Mouse (Mus musculus): ENCODE data around the gene Gm5426.
A peak's percentile ranks its signal among the peaks of the same experiment; 100 is the strongest.
"Not testable (repeated sequence)": the region's sequence is repeated elsewhere in the genome, so short reads cannot be mapped to it uniquely, and the experiment has no call there.

The Gm5426 gene

DNA sequence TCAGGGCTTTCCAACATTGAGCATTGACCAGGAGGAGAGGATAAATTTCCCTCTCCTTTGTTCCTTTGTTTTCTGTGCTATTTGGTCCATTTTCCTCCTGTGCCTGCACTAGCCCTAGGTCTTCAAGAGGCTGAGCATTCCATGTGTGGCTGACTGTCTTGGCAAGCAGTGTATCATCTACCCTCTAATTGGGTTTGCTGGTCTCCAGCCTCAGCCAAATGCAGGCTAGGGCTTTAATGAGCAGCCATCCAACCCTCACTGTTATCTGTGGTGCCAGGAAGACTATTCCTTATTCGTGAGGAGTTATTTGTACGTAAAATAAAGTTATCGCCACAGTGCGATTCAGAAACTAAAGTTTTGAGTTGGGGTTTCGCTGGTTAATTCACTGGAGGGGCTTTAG, 2.2 kb downstream of the Gm5426 start:
- DNase-seq (ENCODE audit: low spot score in 2 of 2): no peak

DNA sequence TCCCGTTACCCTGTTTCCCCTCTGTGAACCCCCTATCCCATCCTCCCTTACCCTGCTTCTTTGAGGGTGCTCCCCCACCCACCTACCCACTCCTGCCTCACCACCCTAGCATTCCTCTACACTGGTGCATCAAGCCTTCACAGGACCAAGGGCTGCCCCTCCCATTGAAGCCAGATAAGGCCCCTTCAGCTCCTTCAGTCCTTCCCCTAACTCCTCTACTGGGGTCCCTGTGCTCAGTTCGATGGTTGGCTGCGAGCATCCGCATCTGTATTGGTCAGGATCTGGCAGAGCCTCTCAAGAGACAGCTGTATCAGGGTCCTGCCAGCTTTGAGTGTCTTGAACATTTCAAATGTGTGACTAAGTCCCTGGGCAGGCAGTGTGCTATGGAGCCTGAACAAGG, 2.9 kb downstream of the Gm5426 start:
- not testable (repeated sequence) for DNase-seq (ENCODE audit: low spot score in 2 of 2)

DNA sequence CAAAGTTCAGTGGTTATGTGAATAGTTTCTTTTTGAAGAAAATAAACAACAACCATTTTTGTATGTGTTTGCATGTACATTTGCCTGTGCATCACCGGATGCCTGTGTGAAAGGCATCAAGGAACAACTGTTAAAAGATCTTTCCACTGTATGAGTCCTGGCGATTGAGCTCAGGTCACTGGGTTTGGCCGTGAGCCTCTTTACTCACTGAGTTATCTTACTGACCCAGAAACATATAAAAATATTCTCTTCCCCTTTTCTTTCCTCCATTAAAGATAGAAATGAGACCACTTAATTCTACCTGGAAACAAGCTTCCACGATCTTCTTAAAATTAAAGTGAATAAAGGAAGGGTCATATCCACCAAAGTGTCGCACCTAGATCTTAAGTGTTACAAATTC, 10.2 kb downstream of the Gm5426 start:
- DNase-seq (ENCODE audit: low spot score in 2 of 2): no peak

DNA sequence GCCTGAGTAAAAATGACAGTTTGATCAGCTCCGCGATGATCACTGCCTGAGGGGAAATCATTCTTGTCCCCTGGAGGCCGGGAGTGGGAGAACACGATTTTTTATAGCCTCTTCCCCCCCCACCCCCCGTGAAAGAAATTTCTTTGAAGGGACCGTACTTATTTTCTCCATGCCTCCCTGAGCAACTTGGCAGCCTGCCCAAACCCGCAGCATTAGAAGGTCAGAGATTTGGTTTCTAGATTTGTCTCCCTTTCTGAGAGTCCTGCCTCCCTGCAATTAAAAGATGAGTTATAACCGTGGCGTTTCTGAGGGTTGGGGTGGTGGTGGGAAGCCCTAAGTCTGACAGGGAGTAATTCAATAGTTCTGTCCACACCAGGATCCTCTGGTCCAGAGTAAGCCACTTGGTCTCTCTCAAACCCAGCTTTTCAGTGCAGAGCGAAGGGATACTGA, 11.9 kb downstream of the Gm5426 start:
- peak in 1 of 2 experiments; percentile 21 for DNase-seq (ENCODE audit: low spot score in 2 of 2)

DNA sequence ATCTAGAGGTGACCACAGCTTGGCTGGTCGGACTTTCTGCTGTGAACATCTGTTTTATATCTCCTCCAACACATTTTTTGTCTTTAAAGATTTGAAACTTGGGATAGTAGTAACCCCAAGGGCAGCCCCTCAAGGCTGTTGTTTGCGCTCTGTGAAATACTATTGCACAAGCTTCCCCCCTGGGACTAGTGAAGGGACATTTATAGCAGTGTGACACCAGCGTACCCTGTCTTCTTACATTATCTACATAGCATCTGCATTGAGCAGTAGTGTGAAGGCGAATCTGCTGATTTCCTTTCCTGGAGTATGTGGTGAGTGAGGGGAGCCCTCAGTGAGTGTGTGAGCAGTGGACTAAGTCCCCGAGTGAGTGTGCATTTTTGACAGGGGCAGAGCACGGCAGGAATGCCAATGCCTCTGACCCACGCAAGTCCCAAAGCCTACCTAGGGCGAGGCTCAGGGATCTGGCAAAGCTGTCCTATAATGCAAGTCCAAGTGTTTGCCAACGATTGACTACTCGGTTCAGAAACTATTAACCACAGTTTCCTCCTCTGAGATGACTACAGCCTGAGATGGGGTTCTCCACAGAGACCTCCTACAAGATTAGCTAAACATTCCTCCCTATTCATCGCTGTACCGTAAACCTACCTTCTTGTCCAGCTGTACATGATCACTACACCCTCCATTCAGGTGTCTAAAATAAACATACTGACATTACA, 14.2 kb downstream of the Gm5426 start:
- DNase-seq (ENCODE audit: low spot score in 2 of 2): no peak

GRCm38 (mm10) chr10:96153315-96153714, 16.9 kb downstream of the Gm5426 start:
- DNase-seq (ENCODE audit: low spot score in 2 of 2): no peak

DNA sequence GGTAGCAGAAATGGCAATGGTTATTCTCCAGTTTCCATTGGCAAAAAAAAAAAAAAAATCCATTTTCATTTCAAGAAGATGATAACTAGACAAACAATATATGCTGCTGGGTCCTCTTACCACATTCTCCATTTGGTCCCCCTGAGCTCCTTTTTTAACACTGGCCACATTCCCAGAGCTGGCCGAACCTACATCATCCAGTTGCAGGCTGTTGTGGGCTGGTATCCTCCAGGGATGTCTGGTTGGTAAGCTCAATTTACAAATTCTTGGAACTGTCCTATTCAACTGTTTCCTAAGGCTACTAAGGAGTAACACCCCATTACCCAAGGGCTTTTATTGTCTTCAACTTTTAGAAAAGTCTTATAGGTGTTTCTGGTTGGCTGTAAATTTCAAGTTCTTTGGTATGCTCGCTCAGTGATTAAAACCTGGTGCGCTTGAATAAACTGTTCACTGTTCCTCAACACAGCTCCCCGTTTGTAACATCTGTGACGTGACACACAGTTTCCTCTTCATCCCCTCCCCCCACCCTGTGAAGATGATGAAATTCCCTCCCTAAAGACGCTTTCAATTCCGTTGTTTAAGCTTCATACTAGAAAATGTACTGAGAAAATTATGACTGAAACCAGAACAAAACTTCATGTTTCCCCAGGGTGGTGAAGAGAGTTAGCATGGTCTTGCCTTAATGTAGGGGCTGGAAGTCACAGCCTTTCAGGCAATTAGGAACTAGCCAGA, 26.7 kb downstream of the Gm5426 start:
- DNase-seq (ENCODE audit: low spot score in 2 of 2): no peak

GRCm38 (mm10) chr10:96163791-96164190, 27.4 kb downstream of the Gm5426 start:
- DNase-seq (ENCODE audit: low spot score in 2 of 2): no peak

GRCm38 (mm10) chr10:96165260-96165659, 28.9 kb downstream of the Gm5426 start:
- DNase-seq (ENCODE audit: low spot score in 2 of 2): no peak

DNA sequence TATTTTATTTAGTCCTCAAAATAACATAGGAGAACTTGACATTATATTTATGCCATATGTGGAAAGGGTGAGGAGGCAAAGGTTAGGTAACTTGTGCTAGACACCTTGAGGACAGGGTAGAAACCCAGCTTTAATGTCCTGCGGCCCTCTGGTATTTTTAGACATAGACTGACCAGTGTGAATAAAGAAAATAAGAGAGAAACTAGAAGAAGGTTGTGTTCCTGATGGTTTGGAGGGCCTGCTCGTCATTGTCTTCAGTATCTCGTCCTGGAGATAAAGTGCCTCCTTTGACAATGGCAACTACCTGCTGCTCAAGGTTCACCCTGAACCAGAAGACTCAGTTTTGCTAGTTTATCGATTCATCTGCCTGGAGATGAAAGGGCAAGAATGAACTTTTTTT, 32.6 kb downstream of the Gm5426 start:
- DNase-seq (ENCODE audit: low spot score in 2 of 2): no peak

DNA sequence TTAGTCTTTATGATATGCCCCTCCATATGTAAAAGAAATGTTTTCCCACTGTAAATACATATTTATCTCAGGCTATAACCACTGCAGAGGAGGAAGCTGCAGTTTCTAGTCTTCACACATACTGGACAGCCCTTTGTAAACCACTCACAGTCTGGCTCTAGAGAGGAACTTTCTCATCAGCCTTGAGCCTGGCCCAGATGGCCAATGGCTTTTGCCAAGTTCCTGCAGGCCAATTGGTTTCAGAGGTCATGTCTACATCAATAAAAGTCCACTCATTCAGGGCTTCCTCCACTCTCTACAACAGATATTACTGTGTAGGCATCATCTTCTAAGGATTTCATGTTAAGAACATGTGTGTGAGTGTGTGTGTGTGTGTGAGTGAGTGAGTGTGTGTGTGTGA, 35.1 kb downstream of the Gm5426 start:
- DNase-seq (ENCODE audit: low spot score in 2 of 2): no peak

DNA sequence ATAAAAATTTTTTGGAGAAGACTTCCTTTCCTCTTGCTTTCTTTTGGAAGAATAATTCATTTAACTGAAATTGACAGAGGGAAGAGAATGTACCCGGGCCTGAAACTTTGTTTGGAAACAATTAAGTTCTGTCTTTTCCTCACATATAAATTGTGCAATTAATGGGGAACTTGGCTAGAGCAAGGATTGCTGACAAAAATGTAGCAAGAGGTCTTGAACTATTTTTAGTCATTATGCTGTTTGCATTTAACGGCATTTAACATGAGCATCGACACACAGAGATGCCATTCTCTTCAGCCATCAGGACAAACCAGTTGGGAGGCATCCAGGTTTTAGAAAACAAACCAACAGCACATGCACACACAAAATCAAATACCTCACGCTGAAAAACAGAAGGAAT, 36.6 kb downstream of the Gm5426 start:
- no peak for DNase-seq (ENCODE audit: low spot score in 2 of 2)

GRCm38 (mm10) chr10:96173771-96174170, 37.4 kb downstream of the Gm5426 start:
- DNase-seq (ENCODE audit: low spot score in 2 of 2): no peak

DNA sequence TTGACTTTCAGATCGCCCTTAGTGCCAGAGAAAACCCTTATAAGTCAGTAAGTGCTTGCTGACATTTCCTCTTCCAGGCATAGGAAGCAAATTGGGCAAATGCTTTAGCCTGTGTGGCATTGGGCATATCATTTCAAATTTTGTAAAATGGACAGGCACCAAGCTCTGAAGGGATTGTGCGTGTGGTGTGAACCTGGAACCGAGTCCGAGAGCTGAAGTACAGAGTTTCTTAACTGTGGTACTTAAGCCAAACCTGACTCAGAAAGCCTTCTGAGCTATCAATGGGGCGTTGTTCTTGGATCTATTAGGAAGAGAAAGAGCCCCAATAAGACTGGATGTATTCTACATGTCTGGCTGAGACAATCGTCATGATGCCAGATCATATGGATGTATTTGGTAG, 40.5 kb downstream of the Gm5426 start:
- no peak for DNase-seq (ENCODE audit: low spot score in 2 of 2)

DNA sequence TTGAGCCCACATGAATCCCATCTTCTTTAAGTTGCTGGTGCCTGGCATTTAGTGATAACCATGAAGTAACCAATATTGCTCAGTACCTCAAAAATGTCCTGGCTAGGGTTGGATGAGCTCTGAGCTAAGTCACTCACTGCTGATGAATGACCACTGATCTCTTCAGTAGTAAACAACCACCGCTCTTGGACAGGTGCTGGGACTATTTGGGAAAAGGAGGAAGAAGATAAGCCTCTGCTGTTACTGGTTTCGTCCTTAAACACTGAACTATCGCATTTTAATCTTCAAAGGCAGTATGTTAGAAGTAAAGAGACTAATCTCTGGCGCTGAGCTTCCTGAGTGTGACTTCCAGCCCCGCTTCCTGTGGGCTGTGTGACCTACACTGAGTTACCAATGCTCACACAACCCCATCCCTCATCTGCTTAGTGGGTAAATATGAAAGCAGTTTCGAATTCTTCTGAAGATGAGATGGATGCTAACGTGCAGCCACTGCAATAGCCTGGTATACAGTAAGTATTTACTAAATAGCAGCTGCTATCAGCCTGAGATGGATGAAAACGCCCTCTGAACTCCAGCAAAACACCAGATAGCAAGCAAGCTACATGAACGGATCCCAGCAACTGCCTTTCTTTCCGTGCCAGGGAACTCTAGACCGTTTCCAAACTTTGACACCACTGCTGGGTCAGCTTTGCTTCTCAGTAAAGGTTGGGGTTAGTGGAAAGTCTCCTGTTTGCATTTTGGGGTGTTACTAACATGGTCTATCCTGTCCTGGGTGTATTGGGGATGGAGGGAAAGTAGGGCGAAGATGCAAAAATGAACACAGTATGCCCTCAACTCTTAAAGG, 44.4 kb downstream of the Gm5426 start:
- no peak for DNase-seq (ENCODE audit: low spot score in 2 of 2)

DNA sequence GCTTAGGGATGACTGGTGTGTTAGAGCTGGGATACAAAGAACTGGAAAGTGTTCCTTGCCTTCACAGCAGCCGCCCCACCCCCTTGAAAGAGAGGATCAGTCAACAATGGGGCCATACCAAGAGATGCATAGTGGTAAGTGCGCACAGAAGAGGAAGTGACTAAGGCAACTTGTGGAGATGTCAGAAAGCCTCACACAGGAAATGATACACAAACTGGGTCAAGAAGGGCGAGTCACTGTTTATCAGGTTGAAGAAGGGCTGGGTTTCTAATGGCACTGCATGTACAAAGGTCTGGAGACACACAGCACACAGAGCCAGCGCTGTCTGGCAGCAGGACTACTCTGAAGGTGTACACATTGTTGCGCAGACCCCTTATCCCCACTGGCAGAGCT, 45.0 kb downstream of the Gm5426 start:
- DNase-seq (ENCODE audit: low spot score in 2 of 2): no peak

DNA sequence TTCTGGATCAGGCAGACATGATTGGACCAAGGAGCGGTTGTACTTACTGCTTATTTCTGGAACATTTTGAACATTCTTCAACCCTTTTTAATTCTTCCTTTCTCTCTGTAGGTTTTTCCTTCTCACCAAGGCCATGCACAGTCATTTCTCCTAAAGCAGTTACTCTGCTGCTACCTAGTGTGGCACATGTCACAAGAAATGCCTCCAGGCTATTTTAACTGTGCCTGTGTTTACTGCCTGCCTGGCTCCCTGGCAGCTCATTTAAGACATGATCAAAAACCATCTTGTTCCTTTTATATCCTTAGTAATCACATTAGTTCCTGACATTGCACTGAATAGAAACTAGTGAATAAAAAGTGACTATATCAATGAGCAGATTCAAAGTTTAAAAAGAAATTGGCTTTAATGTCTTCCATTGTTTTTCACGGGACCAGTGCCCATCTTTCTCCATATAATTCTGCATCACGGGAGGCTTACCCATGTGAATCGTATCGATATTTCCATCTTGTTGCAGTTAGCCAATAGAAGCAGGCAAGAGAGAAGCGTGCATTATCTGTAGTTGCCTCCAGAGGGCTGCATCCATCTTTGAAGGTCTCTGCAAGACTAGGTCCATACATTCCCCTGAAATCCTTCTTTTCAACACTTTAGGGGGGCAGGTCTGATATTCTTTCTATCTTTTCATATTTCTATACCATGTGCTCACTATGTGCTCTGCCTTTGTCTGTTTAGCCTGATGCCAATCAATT, 45.7 kb downstream of the Gm5426 start:
- DNase-seq (ENCODE audit: low spot score in 2 of 2): no peak

- no peak for DNase-seq (ENCODE audit: low spot score in 2 of 2)
These were observed 48.6 kb downstream of the Gm5426 start for GRCm38 (mm10) chr10:96185026-96185425.

- DNase-seq (ENCODE audit: low spot score in 2 of 2): no peak
These were observed 49.2 kb downstream of the Gm5426 start for GRCm38 (mm10) chr10:96185601-96186000.
